Mouse (Mus musculus) MEL (cell line): ENCODE measurements around the gene Abhd18.

Experiments used
- BHLHE40 ChIP-seq: IDR thresholded peaks from 2 replicates; pipeline ENCODE4 v1.6.1; 2012; ENCODE audit warnings: low read depth, mild to moderate bottlenecking, inconsistent platforms, low read length, improper control_type of control experiment, borderline replicate concordance
- CHD2 ChIP-seq: IDR thresholded peaks from 2 replicates; pipeline ENCODE4 v1.6.1; 2011; ENCODE audit warnings: low read length, improper control_type of control experiment
- CTCF ChIP-seq, 3 experiments: IDR thresholded peaks in 2 of 3; conservative IDR thresholded peaks in 1 of 3; 2 replicates each; pipeline ENCODE4 v1.5.1; 2011 to 2012; ENCODE audit warnings: low read length in 3 of 3, low read depth in 2 of 3, mild to moderate bottlenecking in 2 of 3, improper control_type of control experiment in 1 of 3, inconsistent platforms in 1 of 3, mixed read lengths in 1 of 3, moderate library complexity in 1 of 3; ENCODE audit not compliant: control insufficient read depth in 1 of 3, insufficient read depth in 1 of 3, poor library complexity in 1 of 3, severe bottlenecking in 1 of 3
- E2F4 ChIP-seq: IDR thresholded peaks from 2 replicates; pipeline ENCODE4 v1.6.1; 2011; ENCODE audit warnings: low read depth, low read length, improper control_type of control experiment, borderline replicate concordance
- MEF2A ChIP-seq: IDR thresholded peaks from 2 replicates; pipeline ENCODE4 v1.6.1; 2014; ENCODE audit warnings: low read depth, mild to moderate bottlenecking, inconsistent platforms, low read length, improper control_type of control experiment; ENCODE audit not compliant: poor library complexity, insufficient replicate concordance, severe bottlenecking; ENCODE audit errors: extremely low read depth
- MXI1 ChIP-seq: IDR thresholded peaks from 2 replicates; pipeline ENCODE4 v1.6.1; 2011; ENCODE audit warnings: mild to moderate bottlenecking, low read depth, low read length, improper control_type of control experiment
- POLR2A ChIP-seq, 2 experiments: IDR thresholded peaks; 2 replicates each; pipeline ENCODE4 v1.6.1; 2011 to 2012; ENCODE audit warnings: low read length in 2 of 2, mild to moderate bottlenecking in 2 of 2, control low read depth in 1 of 2, improper control_type of control experiment in 1 of 2, low read depth in 1 of 2, moderate library complexity in 1 of 2; ENCODE audit not compliant: control insufficient read depth in 1 of 2, insufficient read depth in 1 of 2, poor library complexity in 1 of 2
- POLR2AphosphoS5 ChIP-seq: IDR thresholded peaks from 2 replicates; pipeline ENCODE4 v1.6.1; 2012; ENCODE audit warnings: low read depth, borderline replicate concordance, mild to moderate bottlenecking, inconsistent platforms, low read length, moderate library complexity, mixed read lengths
- SMC3 ChIP-seq: IDR thresholded peaks from 2 replicates; pipeline ENCODE4 v1.6.1; 2011; ENCODE audit warnings: low read depth, low read length, improper control_type of control experiment
- UBTF ChIP-seq: IDR thresholded peaks from 2 replicates; pipeline ENCODE4 v1.6.1; 2012; ENCODE audit warnings: low read depth, mild to moderate bottlenecking, inconsistent platforms, low read length, improper control_type of control experiment, moderate library complexity, borderline replicate concordance; ENCODE audit not compliant: insufficient read depth
- USF2 ChIP-seq, 2 experiments: IDR thresholded peaks; 2 replicates each; pipeline ENCODE4 v1.6.1; 2011 to 2012; ENCODE audit warnings: improper control_type of control experiment in 2 of 2, low read length in 2 of 2, borderline replicate concordance in 1 of 2, inconsistent platforms in 1 of 2, low read depth in 1 of 2, mild to moderate bottlenecking in 1 of 2; ENCODE audit not compliant: insufficient read depth in 1 of 2

- TF ChIP-seq CTCF (IDR thresholded peaks at IDR 0.05 in 2 of 3, conservative IDR thresholded peaks at IDR 0.05 in 1 of 3; ENCODE audit: control insufficient read depth in 1 of 3, insufficient read depth in 1 of 3, low read depth in 2 of 3, low read length in 3 of 3, poor library complexity in 1 of 3, severe bottlenecking in 1 of 3) = no peak
- TF ChIP-seq SMC3 = no peak
- TF ChIP-seq POLR2A (IDR thresholded peaks at IDR 0.05; ENCODE audit: control insufficient read depth in 1 of 2, insufficient read depth in 1 of 2, low read depth in 1 of 2, low read length in 2 of 2, poor library complexity in 1 of 2) = no peak
- TF ChIP-seq CHD2 = no peak
- no peak for TF ChIP-seq POLR2AphosphoS5
- no peak for TF ChIP-seq BHLHE40
- TF ChIP-seq E2F4 = no peak
- no peak for TF ChIP-seq USF2 (IDR thresholded peaks at IDR 0.05; ENCODE audit: borderline replicate concordance in 1 of 2, insufficient read depth in 1 of 2, low read depth in 1 of 2, low read length in 2 of 2)
- TF ChIP-seq MEF2A = no peak
- no peak for TF ChIP-seq MXI1
- TF ChIP-seq UBTF = no peak
Observed at GRCm38 (mm10) chr3:40939019-40939418, 92.2 kb downstream of the Abhd18 start.
